Mouse (Mus musculus) urinary bladder, postnatal 14 days (tissue): ENCODE measurements around the gene Cdx2.

Source experiments
- DNase-seq: peaks from one replicate; pipeline ENCODE4 v3.0.0; 2021; ENCODE audit warnings: low spot score

Cdx2 gene

GRCm38 (mm10) chr5:147306638-147307397 lies at the start of gene Cdx2:
Gene Cdx2, minus strand, starts transcription at chr5:147307270.
- no peak for DNase-seq

- DNase-seq, result no peak
Observed at GRCm38 (mm10) chr5:147356260-147357055, 49.4 kb upstream of the Cdx2 start.

- no peak for DNase-seq
Observed at GRCm38 (mm10) chr5:147355788-147356187, 48.7 kb upstream of the Cdx2 start.

GRCm38 (mm10) chr5:147354985-147355384 lies 47.9 kb upstream of the Cdx2 start:
- DNase-seq, result no peak

GRCm38 (mm10) chr5:147354161-147354780 lies 47.2 kb upstream of the Cdx2 start:
- no peak for DNase-seq

GRCm38 (mm10) chr5:147351931-147352330 lies 44.9 kb upstream of the Cdx2 start:
- no peak for DNase-seq

- DNase-seq, result no peak
Observed at GRCm38 (mm10) chr5:147345981-147346380, 38.9 kb upstream of the Cdx2 start.

GRCm38 (mm10) chr5:147343904-147344303 lies 36.8 kb upstream of the Cdx2 start:
- DNase-seq, result no peak

- no peak for DNase-seq
Observed at GRCm38 (mm10) chr5:147342901-147343300, 35.8 kb upstream of the Cdx2 start.

GRCm38 (mm10) chr5:147340741-147341414 lies 33.8 kb upstream of the Cdx2 start:
- DNase-seq, result no peak

- no peak for DNase-seq
Observed at GRCm38 (mm10) chr5:147339560-147339959, 32.5 kb upstream of the Cdx2 start.

GRCm38 (mm10) chr5:147338967-147339366 lies 31.9 kb upstream of the Cdx2 start:
- no peak for DNase-seq

GRCm38 (mm10) chr5:147332711-147333110 lies 25.6 kb upstream of the Cdx2 start:
- no peak for DNase-seq

- peak; percentile 17 for DNase-seq
Observed at GRCm38 (mm10) chr5:147331547-147331946, 24.5 kb upstream of the Cdx2 start.

GRCm38 (mm10) chr5:147329946-147330345 lies 22.9 kb upstream of the Cdx2 start:
- DNase-seq, result no peak

- no peak for DNase-seq
Observed at GRCm38 (mm10) chr5:147327636-147328035, 20.6 kb upstream of the Cdx2 start.

- DNase-seq, result no peak
Observed at GRCm38 (mm10) chr5:147325931-147326330, 18.9 kb upstream of the Cdx2 start.

- DNase-seq, result peak; percentile 69
Observed at GRCm38 (mm10) chr5:147323237-147323917, 16.3 kb upstream of the Cdx2 start.

- no peak for DNase-seq
Observed at GRCm38 (mm10) chr5:147322183-147322582, 15.1 kb upstream of the Cdx2 start, which contains the start of gene Urad. Gene Urad, minus strand, starts transcription at chr5:147322440.

GRCm38 (mm10) chr5:147319653-147320052 lies 12.6 kb upstream of the Cdx2 start:
- no peak for DNase-seq

GRCm38 (mm10) chr5:147317991-147318390 lies 10.9 kb upstream of the Cdx2 start:
- DNase-seq, result no peak

GRCm38 (mm10) chr5:147317321-147317720 lies 10.3 kb upstream of the Cdx2 start:
- no peak for DNase-seq
